Mouse (Mus musculus) kidney, adult 18-20 months (tissue): ENCODE measurements around the gene Tpm1.

ENCODE experiments used
- DNase-seq: peaks from one replicate; pipeline ENCODE4 v3.0.0; 2021

The Tpm1 gene

DNA sequence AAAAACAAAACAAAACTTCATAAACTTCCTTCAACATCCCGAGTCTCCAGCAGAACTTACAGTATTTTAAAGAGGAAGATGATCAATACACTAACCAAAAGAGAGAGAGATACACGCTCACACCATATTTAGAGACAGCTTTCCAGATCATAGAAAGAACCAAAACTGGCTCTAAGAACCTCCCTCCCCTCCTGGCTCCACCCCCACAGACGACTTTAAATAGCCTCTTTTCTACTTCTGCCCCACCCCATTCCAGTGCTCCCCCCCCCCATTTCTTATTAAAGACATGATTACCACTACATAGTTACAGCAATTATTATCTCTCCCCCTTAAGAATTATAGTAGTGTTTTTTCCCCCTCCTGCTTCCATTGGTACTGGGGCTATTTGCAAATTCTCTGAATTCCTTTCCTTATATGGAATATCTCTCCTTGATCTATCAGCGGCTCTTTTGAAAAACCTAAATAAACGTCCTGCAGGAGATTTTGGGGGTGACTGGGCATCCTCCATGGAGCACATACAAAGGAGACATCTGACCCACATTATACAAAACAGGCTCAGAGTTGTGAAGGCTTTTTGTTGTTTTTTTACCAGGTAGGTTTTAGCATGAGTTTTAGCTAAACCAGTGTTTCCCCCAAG lies 3.1 kb downstream of the Tpm1 start:
- no peak for DNase-seq

DNA sequence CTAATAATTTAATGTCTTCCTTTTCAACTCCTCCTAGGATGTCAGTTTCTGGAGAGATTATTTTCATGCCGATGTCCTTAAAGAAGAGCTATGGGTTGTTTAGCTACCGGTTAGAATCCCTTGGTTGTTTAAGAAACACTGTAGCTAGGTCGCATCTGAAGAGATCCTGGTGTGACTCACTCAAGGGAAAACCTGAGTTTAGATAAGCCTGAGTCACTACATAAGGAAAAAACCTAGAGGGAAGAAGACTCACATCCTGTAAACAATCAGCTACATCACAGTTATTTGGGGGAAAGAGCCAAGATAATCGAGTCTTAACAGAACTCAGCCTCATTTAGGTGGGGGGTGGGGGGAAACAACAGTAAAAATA lies 3.9 kb downstream of the Tpm1 start:
- DNase-seq: no peak

DNA sequence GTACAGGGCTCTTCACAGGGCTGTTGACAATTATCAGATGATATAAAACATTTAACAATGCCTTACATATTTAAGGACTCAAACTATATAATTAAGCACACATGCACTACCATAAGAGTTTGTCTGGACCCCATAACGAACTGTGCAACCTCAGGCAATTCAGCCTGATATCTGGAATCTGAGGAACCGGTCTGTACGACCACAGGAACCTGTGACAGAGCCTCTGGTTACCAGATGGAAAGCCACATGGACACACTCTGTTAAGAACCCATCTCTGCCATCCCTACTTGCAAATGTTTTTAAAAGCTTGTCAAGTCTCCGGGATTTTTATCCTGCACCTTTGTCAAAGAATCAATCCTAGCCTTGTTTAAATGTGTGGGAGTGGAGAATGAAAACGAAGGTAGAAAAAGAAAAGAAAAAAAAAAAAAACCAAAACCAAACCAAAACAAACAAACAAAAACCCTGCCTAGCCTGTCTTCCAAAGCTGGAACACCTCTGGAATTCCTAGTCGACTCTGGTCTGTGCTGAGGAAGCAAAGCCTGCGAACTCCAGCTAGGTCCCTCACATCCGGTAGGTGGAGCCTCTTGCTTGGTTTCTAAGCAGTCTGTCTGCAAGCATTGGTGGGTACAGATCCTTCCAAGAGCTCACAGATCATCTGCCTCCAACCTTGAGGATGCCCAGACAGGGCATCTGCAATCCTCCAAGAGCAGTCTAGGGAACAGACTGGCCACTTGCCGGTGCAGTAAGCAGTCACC lies 4.5 kb downstream of the Tpm1 start:
- peak; percentile 68 for DNase-seq

DNA sequence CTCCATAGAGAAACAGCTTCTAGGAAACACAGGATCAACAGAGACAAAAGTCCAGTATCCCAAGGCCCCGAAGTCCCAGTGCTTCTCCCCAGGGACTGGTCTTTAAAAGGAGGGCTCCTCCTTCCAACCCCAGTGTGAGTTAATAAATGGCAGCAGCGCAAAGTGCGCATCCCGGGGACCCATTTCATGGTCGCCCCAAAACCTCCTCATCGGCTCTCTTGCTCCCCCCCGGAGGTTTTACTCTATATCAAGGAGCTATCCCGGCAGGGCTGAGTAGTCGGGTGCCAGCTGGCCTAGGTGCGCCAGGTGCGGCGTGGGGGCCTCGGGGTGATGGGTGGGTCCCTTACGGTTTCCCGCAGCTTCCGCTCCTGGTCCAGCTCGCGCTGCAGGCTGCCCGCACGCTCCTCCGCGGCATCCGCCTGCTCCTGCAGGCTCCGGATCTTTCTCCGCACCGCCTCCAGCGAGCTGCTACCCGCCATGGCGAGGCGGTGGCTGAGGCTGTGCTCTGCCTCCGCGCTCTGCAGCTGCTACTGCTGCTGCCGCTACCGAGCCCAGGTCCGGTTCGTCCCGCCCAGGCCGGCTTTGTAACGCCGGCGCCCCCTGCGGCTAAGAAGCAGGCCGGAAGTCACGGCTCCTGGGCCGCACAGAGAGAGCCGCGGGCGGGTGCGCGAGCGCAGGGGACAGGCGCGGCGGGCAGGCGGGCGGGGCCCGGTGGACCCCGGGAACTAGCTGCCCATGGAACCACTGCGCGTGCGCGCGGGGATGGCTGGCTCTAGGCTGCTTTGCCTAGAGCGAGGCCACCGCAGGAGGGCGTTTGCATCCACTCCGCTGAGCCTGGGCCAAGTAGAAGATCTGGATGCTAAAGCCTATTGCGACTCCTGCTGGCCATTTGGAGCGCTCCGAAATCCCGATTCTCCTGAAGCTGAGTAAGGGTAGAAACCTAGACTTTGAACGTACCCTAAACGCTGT lies 5.7 kb downstream of the Tpm1 start:
- DNase-seq: peak; percentile 100

DNA sequence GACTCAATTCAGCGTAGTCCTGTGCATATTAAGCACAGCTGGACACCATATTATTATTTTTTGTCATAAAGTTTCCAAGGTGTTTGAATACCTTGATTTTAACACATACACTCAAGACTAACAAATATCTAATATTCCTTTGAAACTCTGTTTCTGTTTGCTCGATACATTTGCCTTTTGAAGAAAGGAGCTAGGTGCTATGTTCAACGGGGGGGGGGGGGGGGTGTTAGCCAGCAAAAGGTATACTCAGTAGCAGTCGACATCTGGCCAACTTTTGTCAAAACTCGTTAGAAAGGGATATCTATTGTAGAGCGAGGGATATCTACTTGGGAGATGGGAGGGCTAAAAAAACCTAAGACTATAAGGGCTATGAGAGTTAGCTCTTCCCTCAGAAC lies 6.4 kb downstream of the Tpm1 start:
- no peak for DNase-seq

DNA sequence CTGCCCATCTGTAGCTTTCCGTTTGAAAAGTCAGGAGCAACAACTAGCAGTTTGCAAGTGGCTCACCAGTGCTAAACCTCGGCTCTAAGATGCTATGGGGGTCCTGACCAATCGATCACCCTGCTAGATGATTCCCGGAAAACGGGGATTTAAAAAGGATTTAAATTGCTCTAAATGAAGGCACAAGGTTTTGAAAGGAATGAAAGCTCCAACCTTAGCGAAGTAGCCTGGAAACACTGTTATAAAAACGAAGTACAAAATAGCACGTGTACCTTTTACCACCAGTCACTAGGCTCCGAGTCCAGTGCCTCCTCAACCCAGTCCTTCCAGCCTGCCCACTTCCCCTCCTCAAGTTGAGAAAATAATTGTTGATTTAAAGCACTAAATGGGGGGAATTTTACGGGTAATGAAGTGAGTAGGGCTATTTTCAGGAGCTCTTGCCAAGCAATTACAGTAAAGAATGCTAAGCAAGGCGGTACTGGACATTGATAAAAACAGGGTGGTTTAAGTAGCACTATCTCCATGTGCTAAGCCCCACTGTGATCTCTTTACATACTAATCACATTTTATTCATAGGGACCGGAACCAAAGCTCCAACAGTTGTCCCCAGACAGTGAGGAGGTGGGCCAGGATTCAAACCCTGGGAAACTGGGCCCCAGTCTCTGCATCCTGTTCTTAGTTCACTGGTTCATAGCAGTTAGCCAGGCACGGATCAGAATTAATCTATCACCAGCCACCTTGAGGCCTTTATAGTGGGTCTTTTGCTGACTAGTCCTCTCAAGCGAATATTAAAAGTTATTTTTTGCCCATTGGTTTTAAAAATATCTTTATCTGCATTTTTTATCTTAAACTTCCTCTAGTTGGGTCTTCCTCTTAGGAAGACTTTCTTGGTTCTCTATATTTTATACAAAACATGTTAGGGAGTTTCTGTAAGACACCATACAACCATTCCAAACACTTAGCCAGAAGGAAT lies 7.1 kb downstream of the Tpm1 start:
- DNase-seq: no peak

DNA sequence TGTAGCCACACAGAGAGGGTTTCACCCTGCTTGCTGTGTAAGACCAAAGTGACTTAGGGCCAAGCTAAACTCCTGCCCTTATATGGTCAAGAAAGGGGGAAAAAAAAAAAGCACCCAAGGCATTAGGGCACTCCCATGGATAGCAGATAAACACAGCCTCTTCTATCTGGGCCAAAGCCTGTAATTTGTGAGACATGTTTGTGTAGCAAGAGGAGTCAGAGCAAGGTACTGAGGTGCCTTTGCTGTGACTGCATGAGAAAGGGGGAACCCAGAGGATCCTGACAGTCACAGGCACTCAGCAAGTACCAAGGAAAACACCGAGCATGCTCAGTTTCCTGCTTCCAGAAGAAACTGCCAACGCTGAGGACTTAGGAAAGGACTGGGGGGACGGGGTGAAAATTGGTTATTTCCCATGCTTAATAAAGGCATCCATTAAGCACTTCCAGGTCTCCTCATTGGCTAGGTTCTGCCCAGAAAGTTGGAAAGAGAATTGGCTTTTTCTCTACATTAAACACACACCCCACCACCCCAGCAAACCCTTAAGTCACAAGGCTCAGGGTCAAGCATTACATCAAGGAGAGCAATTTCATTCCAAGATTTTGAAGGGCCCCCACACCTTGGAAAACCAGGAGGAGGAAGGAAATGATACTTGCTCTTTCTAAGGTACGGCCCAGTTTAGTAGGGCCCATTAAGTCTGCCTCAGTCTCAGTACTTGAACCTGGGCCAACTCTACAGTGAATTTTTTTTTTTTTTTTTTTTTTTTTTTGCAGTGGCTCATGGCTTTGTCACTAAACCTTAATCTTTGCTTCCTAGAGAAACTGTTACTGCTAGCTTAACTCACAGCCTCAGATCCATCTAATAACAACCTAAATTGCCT lies 8.0 kb downstream of the Tpm1 start:
- DNase-seq: peak; percentile 28

DNA sequence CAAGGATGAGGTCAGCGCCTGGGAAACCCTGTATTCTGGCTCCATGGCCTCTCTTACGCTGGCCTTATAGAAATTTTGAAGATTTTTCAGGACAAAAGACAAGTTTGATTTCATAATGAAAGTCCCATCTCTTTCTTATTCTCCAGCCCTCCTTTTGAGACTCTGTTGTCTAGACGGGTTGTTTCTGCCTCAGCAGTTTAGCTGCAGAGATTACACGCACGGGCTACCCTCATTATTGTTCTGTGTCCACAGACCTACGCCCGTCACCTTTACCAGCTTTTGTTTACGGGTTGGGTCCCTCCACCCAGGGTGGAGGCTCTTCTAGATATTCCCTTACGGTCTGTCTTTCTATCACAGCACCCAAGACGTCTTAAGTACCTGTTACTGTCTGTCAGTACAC lies 9.3 kb downstream of the Tpm1 start:
- DNase-seq: no peak

DNA sequence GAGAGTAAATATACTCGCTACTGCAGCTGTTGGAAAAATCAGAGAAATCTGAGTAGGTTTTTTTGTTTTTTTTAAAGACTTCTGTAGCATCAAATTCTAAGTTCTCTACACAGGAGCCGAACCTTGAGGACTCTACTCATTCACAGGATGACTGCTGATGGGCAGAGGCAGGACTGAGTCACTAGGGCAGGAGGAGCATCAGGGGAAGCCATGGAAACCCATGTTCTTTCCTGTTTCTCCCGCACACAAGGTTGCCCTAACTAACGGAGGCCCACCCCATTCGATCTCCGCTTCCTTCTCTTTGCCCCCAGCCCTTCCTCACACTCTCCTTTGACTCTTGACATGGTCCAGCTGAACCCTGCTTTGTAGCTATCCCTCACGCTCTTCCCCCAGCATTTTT lies 10.5 kb downstream of the Tpm1 start:
- no peak for DNase-seq

DNA sequence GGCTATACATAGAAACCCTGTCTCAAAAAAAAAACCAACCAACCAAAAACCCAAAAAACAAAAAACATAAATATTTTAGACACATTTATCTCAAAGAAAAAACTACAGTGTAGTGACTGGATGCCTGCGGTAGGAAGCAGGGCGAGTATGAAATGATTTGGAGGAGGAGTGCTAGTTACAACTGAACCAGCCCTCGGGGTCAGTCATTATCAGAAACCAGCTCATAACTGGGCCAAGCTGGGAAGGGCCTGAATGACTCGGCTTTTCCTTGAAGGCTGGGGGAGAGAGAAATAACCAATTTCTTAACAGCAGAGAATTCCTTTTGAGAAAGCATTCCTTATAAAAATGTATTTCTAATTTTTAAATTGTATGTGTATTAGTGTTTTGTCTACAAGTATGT lies 11.5 kb downstream of the Tpm1 start:
- no peak for DNase-seq

DNA sequence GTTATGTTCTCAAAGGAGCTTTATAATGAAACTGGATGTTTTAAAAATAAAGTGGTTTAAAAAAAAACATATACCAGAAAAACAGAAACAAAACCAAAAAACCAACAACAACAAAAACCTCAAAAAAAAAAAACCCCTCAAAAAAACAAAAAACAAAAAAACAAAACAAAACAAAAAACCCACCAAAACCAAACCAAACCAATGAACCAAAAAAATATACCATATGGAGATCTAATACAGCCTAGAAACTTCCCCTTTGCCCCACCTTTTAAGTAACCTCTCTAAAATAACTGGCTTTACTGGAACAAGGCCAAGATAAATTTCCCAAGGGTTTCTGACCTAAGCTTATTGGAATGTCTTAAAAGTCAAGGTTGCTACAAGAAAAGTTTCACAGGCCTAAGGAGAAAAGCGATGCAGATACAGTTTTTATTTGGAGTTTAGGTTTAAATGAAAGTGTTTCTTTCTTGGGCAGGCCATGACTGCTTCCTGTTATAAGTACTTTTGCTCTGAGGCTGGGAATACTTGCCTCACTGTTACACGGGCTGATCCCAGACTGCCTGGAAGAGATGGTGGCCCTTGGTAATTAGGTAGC lies 12.6 kb downstream of the Tpm1 start:
- no peak for DNase-seq

DNA sequence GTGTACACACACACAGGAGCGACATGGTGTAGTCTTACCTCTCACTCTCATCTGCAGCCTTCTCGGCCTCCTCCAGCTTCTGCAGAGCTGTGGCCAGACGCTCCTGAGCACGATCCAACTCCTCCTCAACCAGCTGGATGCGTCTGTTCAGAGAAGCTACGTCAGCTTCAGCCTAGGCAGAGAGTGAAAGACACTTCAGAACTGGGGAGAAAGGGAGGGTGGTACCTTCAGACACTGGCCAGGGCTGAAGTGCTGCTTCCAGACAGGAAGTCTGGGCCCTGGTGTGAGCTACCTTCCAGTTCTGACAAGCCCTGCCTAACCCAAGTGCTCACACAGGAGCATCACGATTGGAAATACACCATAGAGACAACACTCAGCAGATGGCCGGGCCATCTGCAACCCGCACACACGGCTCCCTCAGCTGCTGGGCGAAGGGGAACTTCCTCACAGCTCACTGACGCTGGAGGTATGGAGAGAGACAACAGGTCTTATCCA lies 13.2 kb downstream of the Tpm1 start:
- DNase-seq: no peak

DNA sequence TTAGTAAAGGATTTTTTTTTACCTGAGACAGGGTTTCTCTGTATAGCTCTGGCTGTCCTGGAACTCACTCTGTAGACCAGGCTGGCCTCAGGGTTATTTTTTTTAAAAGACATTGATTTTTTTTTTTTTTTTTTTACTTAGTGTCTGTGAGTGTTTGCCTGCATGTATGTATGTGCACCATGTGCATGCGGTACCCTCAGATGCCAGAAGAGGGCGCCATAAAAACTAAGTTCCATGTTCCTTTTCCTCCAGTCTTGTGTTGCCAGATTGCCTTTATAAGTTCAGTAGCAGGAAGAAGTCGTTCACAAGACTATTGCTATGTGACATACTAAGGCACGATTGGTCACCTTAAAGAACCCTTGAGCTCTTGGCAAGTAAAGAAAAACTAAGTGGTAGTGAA lies 14.5 kb downstream of the Tpm1 start:
- DNase-seq: no peak

DNA sequence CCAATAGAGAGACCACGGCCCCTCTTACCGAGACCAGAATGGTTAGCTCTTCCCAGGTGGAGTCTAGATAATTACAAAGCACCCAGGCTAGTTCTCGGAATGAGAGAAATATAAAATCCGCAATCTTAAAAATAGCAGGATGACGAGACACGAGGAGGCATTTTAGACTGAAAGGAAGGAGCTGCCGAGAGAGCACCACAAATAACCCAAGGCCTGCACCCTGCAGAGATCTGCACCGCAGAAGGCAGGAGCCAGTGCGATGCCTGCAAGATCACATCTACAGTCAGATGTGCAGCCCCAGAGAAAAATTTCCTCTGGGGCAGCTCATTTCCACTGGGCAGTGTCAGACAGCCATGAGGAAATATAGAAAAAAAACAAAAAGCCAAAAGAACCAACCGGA lies 16.2 kb downstream of the Tpm1 start:
- no peak for DNase-seq

DNA sequence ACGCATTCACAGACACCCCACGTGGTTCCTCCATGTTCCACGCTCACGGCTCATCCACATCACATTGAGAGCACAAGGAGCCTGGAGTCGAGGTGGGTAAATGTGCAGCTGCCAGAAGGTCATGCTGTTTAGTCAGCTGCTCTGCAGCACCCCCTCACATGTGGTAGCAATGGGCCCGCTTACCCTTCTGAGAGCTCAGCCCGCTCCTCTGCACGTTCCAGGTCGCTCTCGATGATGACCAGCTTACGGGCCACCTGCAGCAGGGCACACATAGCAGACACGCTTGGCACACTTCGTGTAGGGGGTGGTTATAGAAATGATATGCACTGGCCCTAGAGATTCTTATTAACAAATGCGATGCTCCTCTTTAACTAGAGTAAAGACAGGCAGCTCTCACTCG lies 16.6 kb downstream of the Tpm1 start:
- no peak for DNase-seq

DNA sequence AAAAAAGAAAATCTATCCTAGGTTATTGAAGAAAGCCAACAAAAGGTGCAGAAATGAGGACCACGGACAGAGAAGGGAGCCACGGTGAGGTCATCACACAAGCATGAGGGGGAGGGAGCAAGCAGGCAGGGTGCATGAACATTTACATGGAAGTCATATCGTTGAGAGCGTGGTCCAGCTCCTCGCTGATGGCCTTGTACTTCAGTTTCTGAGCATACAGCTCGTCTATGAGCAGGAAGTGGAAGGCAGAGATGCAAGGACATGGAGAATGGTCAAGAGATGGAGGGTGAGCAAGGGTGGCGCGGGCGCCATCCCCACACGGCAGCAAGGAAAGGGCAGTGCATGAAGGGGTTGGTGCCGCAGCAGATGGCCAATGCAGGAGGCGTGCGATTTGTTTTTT lies 19.7 kb downstream of the Tpm1 start:
- no peak for DNase-seq

DNA sequence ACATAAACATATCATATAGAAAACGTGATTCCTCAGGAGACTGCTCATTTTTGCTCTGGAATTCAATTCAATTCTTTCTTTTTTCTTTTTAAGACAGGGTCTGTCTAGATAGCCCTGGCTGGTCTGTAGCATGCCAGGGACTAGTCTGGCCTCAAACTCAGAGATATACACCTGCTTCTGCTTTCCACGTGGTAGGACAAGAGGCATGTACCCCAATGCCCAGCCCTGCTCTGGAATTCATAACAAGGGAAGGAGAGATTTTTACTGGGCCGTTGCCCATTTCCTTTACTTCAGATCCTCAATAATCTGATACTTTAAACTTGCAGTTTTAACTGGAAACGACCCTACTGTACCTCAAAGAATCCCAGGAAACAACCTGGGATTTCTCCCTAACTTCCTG lies 20.3 kb downstream of the Tpm1 start:
- DNase-seq: no peak

DNA sequence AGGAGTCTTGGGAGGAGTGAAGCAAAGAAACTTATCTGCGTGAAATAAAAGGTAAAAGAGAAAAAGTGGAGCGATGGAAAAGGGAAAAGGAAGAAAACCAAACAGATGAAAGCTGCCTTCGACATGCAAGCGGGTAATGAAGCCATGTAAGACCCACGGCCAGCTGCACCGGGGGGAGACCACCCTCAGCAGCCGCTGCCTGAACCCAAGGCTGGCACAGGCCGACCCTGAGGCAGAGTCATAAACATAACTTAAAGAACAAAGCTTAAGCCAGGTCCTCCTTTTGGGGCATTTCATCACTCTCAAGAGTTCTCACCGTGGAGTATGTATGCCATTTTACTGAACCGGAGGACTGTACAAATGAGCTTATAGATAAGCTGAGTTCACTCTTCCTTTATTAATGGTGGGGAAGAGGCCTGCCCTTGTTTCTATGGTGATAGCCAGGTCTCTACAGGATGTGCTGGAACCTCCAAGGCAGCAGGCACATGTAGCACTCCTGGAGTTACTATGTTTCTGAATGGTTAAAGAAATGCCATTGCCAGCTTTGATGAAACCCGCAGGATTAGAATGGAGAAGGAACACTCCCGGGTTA lies 21.0 kb downstream of the Tpm1 start:
- no peak for DNase-seq

DNA sequence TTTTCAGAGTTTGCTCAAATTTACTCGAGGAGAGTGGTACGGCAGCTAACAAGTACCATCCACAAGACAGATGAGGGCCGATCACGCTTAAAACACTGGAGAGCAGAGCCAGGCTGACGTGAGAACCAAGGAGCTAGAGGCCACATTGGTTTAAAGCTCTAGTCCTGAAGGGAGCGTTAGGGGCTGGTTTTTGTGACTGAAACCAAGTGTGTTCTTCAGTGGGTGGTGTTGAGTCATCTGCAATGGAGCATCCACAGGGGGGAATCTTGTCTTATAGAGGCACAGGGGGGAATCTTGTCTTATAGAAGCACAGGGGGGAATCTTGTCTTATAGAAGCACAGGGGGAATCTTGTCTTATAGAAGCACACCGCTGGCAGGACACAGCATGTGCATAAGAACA lies 22.3 kb downstream of the Tpm1 start:
- no peak for DNase-seq

DNA sequence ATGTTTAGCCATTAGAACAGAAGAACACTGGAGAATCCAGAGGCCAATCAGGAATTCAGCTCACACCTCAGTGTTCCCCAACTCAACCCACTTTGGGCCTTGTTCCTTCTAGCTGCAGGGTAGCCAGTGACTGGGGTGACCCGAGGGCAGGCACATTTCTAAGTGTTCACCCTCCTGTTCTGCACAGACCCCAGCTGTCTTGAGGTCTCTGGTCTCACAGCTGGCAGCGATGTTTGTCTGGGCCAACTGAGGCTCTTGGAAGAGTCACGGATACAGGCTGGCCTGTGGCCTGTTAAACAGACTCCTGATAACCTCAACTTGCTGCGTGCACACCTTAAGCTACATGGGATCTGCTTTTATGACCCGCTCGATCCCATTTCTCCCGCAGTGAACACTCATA lies 23.1 kb downstream of the Tpm1 start:
- DNase-seq: no peak
